13 mouse cellular contexts compared by ENCODE assay signal in the genomic region with DNA sequence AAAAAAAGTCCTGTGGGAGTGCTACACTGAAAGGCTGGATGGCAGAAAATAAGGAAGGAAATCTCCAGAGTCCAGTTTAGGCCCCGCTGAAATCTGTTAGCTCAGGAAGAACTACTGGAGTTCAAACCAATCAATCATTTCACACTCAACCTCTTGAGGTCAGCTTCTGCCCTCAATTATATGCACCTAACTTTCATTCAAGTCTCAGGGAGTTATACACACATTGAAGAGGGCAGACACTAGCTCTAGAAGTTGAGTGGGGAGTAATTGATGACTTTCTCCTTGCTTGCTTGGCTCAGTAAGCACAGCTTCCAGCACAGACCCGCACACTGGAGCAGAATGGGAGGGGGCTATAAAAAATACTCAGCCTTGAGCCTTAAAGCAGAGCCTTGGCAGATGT.
"Had no signal": no experiment of that assay in that cellular context is flagged by ENCODE, and none has a peak within 500 bp of the region (broad histone marks: within the 10 kb centered on the region; RNA-seq: fewer than 3 reads in every experiment).

No protein-coding gene starts in this region.

- H3K27me3 ChIP-seq: intestine, embryonic 15.5 days; limb, embryonic 12.5 days; liver, embryonic 13.5 days; midbrain, embryonic 12.5 days had no signal

- H3K27ac ChIP-seq: intestine, embryonic 15.5 days; layer of hippocampus, adult 2 months; limb, embryonic 12.5 days; liver, embryonic 13.5 days; midbrain, embryonic 12.5 days; stomach, postnatal 0 days had no signal

- H3K4me3 ChIP-seq: intestine, embryonic 15.5 days; layer of hippocampus, adult 2 months; limb, embryonic 12.5 days; liver, embryonic 13.5 days; midbrain, embryonic 12.5 days had no signal

- H3K36me3 ChIP-seq: intestine, embryonic 15.5 days; limb, embryonic 12.5 days; liver, embryonic 13.5 days; midbrain, embryonic 12.5 days had no signal

- ATAC-seq: intestine, embryonic 15.5 days; liver, postnatal 0 days had no signal

- DNase-seq: kidney, adult 18-20 months; kidney, postnatal 14 days; liver; liver, embryonic 13.5 days; liver, postnatal 0 days; right cerebral cortex, adult 18-20 months; right cerebral cortex, postnatal 25 days; thymus, postnatal 14 days had no signal

- H3K4me2 ChIP-seq: intestine, embryonic 15.5 days; limb, embryonic 12.5 days; liver, embryonic 13.5 days; midbrain, embryonic 12.5 days had no signal

- H3K4me1 ChIP-seq: intestine, embryonic 15.5 days; limb, embryonic 12.5 days; liver, embryonic 13.5 days; midbrain, embryonic 12.5 days had no signal

- H3K9ac ChIP-seq: intestine, embryonic 15.5 days; limb, embryonic 12.5 days; liver, embryonic 13.5 days; liver, postnatal 0 days; midbrain, embryonic 12.5 days had no signal

- H3K9me3 ChIP-seq: intestine, embryonic 15.5 days; limb, embryonic 12.5 days; liver, embryonic 13.5 days; midbrain, embryonic 12.5 days had no signal
